Mouse (Mus musculus) spleen, adult 10 weeks (tissue): ENCODE results near the gene Olfr1487. TPM values are rescaled to one million over a fixed set of nuclear protein-coding genes. Genes with fewer than 3 reads are reported as not detected.

Experiments
- polyA plus RNA-seq: library from polyadenylated mRNA; stranded (reverse); fragments of 350-450 nt; fragmentation: Illumina TruSeq; extraction: RNeasy Lipid Tissue Mini Kit (QIAGEN cat#74804); gene quantifications from one replicate; pipeline ENCODE4 v1.2.3, GENCODE M21; 2015; ENCODE audit warnings: low replicate concordance; ENCODE audit not compliant: insufficient read depth

The Olfr1487 gene
- not detected for polyA plus RNA-seq

DNA sequence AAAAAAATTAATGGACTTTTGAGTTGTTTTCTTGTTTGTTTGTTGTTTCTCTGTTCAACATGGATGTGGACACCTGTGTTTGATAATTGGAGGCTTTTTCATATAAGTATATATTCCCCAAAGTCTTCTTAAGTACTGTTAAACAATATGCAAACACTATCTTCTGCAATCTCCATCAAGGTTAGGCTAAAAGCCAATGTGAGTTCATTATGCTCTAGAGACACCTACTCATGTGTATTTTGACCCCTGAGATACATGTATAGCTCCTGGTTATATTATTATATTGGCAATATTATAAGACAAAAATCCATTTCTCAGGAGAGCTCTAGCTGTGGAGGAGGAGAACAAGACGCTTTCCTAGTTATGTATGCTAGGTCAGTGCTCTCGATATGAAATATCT, at the start of gene Olfr1487:
Olfr1487 (plus strand) TSS at position 301 of the 400 bp plus-strand sequence.

DNA sequence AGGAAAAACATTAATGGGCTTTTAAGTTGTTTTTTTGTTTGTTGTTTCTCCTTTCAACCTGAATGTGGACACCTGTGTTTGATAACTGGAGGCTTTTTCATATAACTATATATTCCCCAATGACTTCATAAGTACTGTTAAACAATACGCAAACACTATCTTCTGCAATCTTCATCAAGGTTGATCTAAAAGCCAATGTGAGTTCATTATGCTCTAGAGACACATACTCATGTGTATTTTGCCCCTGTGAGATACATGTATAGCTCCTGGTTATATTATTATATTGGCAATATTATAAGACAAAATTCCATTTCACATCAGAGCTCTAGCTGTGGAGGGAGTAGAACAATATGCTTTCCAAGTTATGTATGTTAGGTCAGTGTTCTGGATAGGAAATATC, 34.0 kb upstream of the Olfr1487 start, which contains the start of gene Olfr1484:
Olfr1484 (plus strand) TSS at position 301 of the 400 bp plus-strand sequence.

DNA sequence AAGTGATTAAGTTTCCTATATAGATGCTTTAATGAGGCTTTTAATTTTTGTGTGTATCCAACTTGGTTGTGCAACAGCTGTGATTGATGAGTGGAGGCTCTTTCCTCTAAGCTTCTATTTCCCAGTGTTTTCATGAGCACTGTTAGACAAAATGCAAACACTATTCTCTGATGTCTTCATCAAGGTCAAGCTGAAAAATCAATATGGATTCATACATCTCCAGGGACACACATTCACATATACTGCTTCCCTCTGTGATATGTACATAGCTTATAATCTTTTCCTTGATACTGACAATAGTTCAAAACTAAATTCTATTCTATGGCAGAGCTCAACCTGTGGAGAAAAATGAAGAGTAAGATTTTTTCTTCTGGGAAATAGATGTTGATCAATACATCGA, 14.1 kb downstream of the Olfr1487 start, which contains the start of gene Olfr1489:
Olfr1489 (plus strand) TSS at position 301 of the 400 bp plus-strand sequence.

DNA sequence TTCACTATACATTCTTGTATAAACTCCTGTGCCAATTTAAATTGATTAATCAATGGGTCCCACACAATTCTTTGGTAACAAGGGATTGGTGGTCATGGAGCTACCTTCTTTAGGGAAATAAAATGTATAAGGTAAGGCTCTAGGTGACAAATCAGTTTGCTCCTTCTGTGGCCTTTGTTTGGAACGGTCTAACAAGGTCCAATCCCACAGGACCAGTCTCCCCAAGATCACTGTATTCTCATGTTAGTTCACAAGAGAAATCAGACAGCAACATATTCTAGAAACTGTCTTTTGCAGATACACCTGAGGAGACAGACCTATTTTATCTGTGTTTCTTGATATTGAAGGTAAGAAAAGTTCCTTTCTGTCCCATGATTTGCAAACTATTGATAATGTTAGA, 33.6 kb downstream of the Olfr1487 start, which contains the start of gene Olfr1490:
Olfr1490 (plus strand) TSS at position 301 of the 400 bp plus-strand sequence.

Other genes starting within 250 kb of the Olfr1487 start
- not detected for gene Olfr1469, start 209.5 kb upstream of the Olfr1487 start, polyA plus RNA-seq
- gene Olfr1471, start 174.0 kb upstream of the Olfr1487 start, polyA plus RNA-seq: not detected
- not detected for gene Olfr1472, start 161.3 kb upstream of the Olfr1487 start, polyA plus RNA-seq
- not detected for gene Olfr1474, start 147.8 kb upstream of the Olfr1487 start, polyA plus RNA-seq
- not detected for gene Olfr1475, start 137.2 kb upstream of the Olfr1487 start, polyA plus RNA-seq
- gene Olfr1477, start 116.8 kb upstream of the Olfr1487 start, polyA plus RNA-seq: not detected
- not detected for gene Olfr1480, start 89.5 kb upstream of the Olfr1487 start, polyA plus RNA-seq
- not detected for gene Olfr1484, start 33.9 kb upstream of the Olfr1487 start, polyA plus RNA-seq
- gene Olfr1489, start 14.2 kb downstream of the Olfr1487 start, polyA plus RNA-seq: not detected
- not detected for gene Olfr1490, start 33.7 kb downstream of the Olfr1487 start, polyA plus RNA-seq
- not detected for gene Olfr1491, start 79.9 kb downstream of the Olfr1487 start, polyA plus RNA-seq
- not detected for gene Olfr1493-ps1, start 105.9 kb downstream of the Olfr1487 start, polyA plus RNA-seq
- not detected for gene Olfr1494, start 122.4 kb downstream of the Olfr1487 start, polyA plus RNA-seq
- not detected for gene Olfr1495, start 147.2 kb downstream of the Olfr1487 start, polyA plus RNA-seq
- not detected for gene Olfr1496, start 160.5 kb downstream of the Olfr1487 start, polyA plus RNA-seq
- not detected for gene Olfr1497, start 180.8 kb downstream of the Olfr1487 start, polyA plus RNA-seq
- gene Olfr1499, start 202.1 kb downstream of the Olfr1487 start, polyA plus RNA-seq: not detected
- not detected for gene Olfr1500, start 213.1 kb downstream of the Olfr1487 start, polyA plus RNA-seq
- gene Olfr1501, start 233.3 kb downstream of the Olfr1487 start, polyA plus RNA-seq: not detected
- not detected for gene Olfr1502, start 244.4 kb downstream of the Olfr1487 start, polyA plus RNA-seq